ENCODE assay signal across 8 mouse cellular contexts in genomic region chr19:53676718-53677634, GRCm38 (mm10). TPM values are rescaled to one million over a fixed set of nuclear protein-coding genes. Genes with fewer than 3 reads are reported as not detected.
DNase-seq lines count a peak whose midpoint lies in the region; ATAC-seq lines count a peak whose summit lies in the region.

Gene Rbm20, plus strand, starts transcription at chr19:53677306.

- ATAC-seq in forebrain, embryonic 14.5 days = peak; percentile 85
- ATAC-seq in stomach, embryonic 14.5 days (ENCODE audit: insufficient number of reproducible peaks, insufficient read depth, low FRiP score, low read depth) = peak; percentile 69

- H3K4me2 ChIP-seq in forebrain, embryonic 14.5 days (ENCODE audit: low read length) = peak within 1 kb of the TSS; percentile 100
- peak within 1 kb of the TSS; percentile 100 for H3K4me2 ChIP-seq in stomach, embryonic 14.5 days (replicated peaks; ENCODE audit: low read depth, low read length)

- intact Hi-C loops in heart, postnatal 14 days (cut with DNase I) = no loop called here

- H3K27ac ChIP-seq in forebrain, embryonic 14.5 days (ENCODE audit: low read depth, low read length) = no peak within 1 kb of the TSS
- no peak within 1 kb of the TSS for H3K27ac ChIP-seq in stomach, embryonic 14.5 days (ENCODE audit: low read length)

- peak; percentile 63 to 65 for DNase-seq in cerebellum, postnatal 10 days
- no peak for DNase-seq in cerebellum, adult 8-10 months
- peak; percentile 73 for DNase-seq in adrenal gland, postnatal 10 days
- peak; percentile 51 for DNase-seq in forebrain, embryonic 14.5 days (ENCODE audit: low spot score)
- DNase-seq in heart, postnatal 14 days = peak; percentile 80
- DNase-seq in kidney, postnatal 25 days = peak; percentile 53 to 73
- peak; percentile 56 to 78 for DNase-seq in lung, postnatal 4 days

- no peaks in the 10 kb centered on the region for H3K36me3 ChIP-seq in forebrain, embryonic 14.5 days (ENCODE audit: control insufficient read depth, insufficient read depth, low read length)
- H3K36me3 ChIP-seq in stomach, embryonic 14.5 days (ENCODE audit: control insufficient read depth, insufficient read depth, low read length) = no peaks in the 10 kb centered on the region

- peaks cover 50% of the 10 kb centered on the region for H3K27me3 ChIP-seq in forebrain, embryonic 14.5 days (replicated peaks; ENCODE audit: control insufficient read depth, insufficient read depth, low read length)
- peaks cover 23% of the 10 kb centered on the region for H3K27me3 ChIP-seq in stomach, embryonic 14.5 days (ENCODE audit: control insufficient read depth, insufficient read depth, low read length)

- WGBS in forebrain, embryonic 14.5 days = under 1% methylated on average over 71 of the region's 82 CpGs
- under 1% methylated on average over 79 of the region's 82 CpGs for WGBS in stomach, embryonic 14.5 days

- no peaks in the 10 kb centered on the region for H3K9me3 ChIP-seq in forebrain, embryonic 14.5 days (replicated peaks; ENCODE audit: control insufficient read depth, low read length)
- no peaks in the 10 kb centered on the region for H3K9me3 ChIP-seq in stomach, embryonic 14.5 days (ENCODE audit: control insufficient read depth, low read depth, low read length)

- H3K4me3 ChIP-seq in forebrain, embryonic 14.5 days (ENCODE audit: low read depth, low read length) = peak within 1 kb of the TSS; percentile 62
- peak within 1 kb of the TSS; percentile 65 for H3K4me3 ChIP-seq in stomach, embryonic 14.5 days (ENCODE audit: low read depth, low read length)

- peaks cover 11% of the 10 kb centered on the region; the same call in 1 of the 2 replicates for H3K4me1 ChIP-seq in forebrain, embryonic 14.5 days (ENCODE audit: control insufficient read depth, insufficient read depth, low read length)
- peaks cover 14% of the 10 kb centered on the region; the same call in 1 of the 2 replicates for H3K4me1 ChIP-seq in stomach, embryonic 14.5 days (ENCODE audit: control insufficient read depth, insufficient read depth, low read length)

- peak within 1 kb of the TSS; percentile 66 for H3K9ac ChIP-seq in forebrain, embryonic 14.5 days (ENCODE audit: low read length)
- H3K9ac ChIP-seq in stomach, embryonic 14.5 days (replicated peaks; ENCODE audit: low read depth, low read length) = peak within 1 kb of the TSS; percentile 28; the same call in 1 of the 2 replicates

RNA-seq across cellular contexts. Expression of gene Rbm20, which starts in this region (rescaled TPM):
- 1 to 10 TPM; 1.7 to 7.6 TPM for total RNA-seq in adrenal gland, postnatal 10 days (2021)
- polyA plus RNA-seq in forebrain, embryonic 14.5 days (2014; fragmentation: Nextera tagmentation; extraction: Ambion mirVana) = 4.4 and 4.7 TPM in 2 replicates
- 100 to 1,000 TPM; 224 to 225 TPM for total RNA-seq in heart, postnatal 14 days (2021)
- polyA plus RNA-seq in stomach, embryonic 14.5 days (2014; fragmentation: Nextera tagmentation; extraction: Ambion mirVana) = 0.78 and 0.95 TPM in 2 replicates

Comparison
In these comparisons a context has a peak if more than half of its experiments do, and no peak if none do; other contexts are left out.
1. RNA of gene Rbm20 (total RNA-seq): 224 to 225 TPM in heart, postnatal 14 days; 1.7 to 7.6 TPM in adrenal gland, postnatal 10 days; every median in the first group is over 10 times any median in the second.
2. Peak in ATAC-seq, H3K4me3 ChIP-seq, H3K9ac ChIP-seq and H3K4me2 ChIP-seq in stomach, embryonic 14.5 days; RNA of the gene not detected or under 1 TPM.